Mouse (Mus musculus): ENCODE results near the gene Fcgr2b. TPM values are rescaled to one million over a fixed set of nuclear protein-coding genes. Genes with fewer than 3 reads are reported as not detected.
A peak's percentile ranks its signal among the peaks of the same experiment; 100 is the strongest.

Gene Fcgr2b
- polyA plus RNA-seq, 1 experiment from 2014 or later: 0.31 TPM

DNA sequence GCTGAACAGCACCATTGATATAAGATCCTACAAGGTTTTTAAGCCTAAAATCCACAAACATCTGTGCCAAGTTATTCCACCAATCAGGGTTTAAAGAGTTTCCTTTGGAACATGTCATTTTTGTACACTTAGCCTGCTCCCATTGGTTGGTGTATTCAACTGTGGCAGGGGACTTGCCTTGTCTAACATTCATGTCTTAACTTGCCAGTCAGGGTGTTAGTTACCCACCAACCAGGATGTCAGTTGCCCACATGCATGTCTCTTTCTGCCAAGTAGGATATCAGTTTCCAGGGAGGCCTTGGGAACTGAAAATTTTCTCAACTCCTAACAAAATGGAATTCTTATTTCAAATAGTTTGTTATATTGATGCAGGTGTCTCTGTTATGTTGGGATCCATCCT, 29.2 kb upstream of the Fcgr2b start:
- Histone ChIP-seq H3K4me1 (replicated peaks; ENCODE audit: control insufficient read depth, insufficient read depth, low read length) (no peaks in the 10 kb centered on the region), H3K9ac (ENCODE audit: low read length) (no peak overlapping the region), H3K9me3 (ENCODE audit: control insufficient read depth, low read length) (no peaks in the 10 kb centered on the region), H3K36me3 (ENCODE audit: control insufficient read depth, insufficient read depth, low read length) (no peaks in the 10 kb centered on the region), H3K27ac (ENCODE audit: low read depth, low read length) (no peak overlapping the region), H3K4me3 (ENCODE audit: low read depth, low read length) (no peak overlapping the region), H3K27me3 (ENCODE audit: control insufficient read depth, insufficient read depth, low read length) (no peaks in the 10 kb centered on the region), H3K4me2 (ENCODE audit: low read depth, low read length, severe bottlenecking) (no peak overlapping the region)
- no peak for ATAC-seq (replicated peaks; ENCODE audit: low FRiP score)
- no peak for DNase-seq (ENCODE audit: low spot score)

DNA sequence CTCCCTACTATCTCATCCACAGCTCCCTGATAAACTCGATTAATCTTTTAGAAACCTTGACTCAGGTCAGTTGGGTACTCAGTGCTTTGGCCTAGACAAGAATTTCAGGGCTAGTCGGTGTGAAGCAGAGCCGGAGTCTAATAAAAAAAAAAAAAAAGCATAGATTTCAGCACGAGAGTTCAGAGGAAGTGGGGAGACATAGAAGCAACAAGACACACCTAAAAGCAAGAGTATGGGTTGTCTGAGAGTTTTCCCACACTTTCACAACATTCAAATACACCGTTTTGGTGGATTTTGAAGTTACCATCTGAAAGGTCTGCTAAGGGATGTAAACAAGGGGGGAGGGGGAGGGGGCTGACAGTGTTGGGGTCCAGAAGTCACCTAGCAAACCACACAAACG, 28.7 kb upstream of the Fcgr2b start:
- Histone ChIP-seq H3K36me3 (ENCODE audit: control insufficient read depth, insufficient read depth, low read length) (no peaks in the 10 kb centered on the region), H3K4me3 (ENCODE audit: low read depth, low read length) (no peak overlapping the region), H3K27me3 (ENCODE audit: control insufficient read depth, insufficient read depth, low read length) (no peaks in the 10 kb centered on the region), H3K9ac (ENCODE audit: low read length) (no peak overlapping the region), H3K4me1 (replicated peaks; ENCODE audit: control insufficient read depth, insufficient read depth, low read length) (no peaks in the 10 kb centered on the region), H3K27ac (ENCODE audit: low read depth, low read length) (no peak overlapping the region), H3K9me3 (ENCODE audit: control insufficient read depth, low read length) (no peaks in the 10 kb centered on the region), H3K4me2 (ENCODE audit: low read depth, low read length, severe bottlenecking) (no peak overlapping the region)
- no peak for DNase-seq (ENCODE audit: low spot score)
- no peak for ATAC-seq (replicated peaks; ENCODE audit: low FRiP score)
- 75% methylated on average over 6 of the region's 6 CpGs for WGBS

GRCm38 (mm10) chr1:170999811-171000210, 23.5 kb upstream of the Fcgr2b start:
- H3K9me3 ChIP-seq (ENCODE audit: control insufficient read depth, low read length): no peaks in the 10 kb centered on the region

GRCm38 (mm10) chr1:170997756-170998655, 21.7 kb upstream of the Fcgr2b start:
- Histone ChIP-seq H3K9ac (ENCODE audit: low read length) (no peak overlapping the region), H3K27me3 (ENCODE audit: control insufficient read depth, insufficient read depth, low read length) (no peaks in the 10 kb centered on the region), H3K4me3 (ENCODE audit: low read depth, low read length) (no peak overlapping the region), H3K4me1 (replicated peaks; ENCODE audit: control insufficient read depth, insufficient read depth, low read length) (no peaks in the 10 kb centered on the region), H3K27ac (ENCODE audit: low read depth, low read length) (no peak overlapping the region), H3K9me3 (ENCODE audit: control insufficient read depth, low read length) (no peaks in the 10 kb centered on the region), H3K36me3 (ENCODE audit: control insufficient read depth, insufficient read depth, low read length) (no peaks in the 10 kb centered on the region), H3K4me2 (ENCODE audit: low read depth, low read length, severe bottlenecking) (peak overlapping the region; percentile 11; the same call in 1 of the 2 replicates)
- WGBS: 65% methylated on average over 21 of the region's 21 CpGs
- ATAC-seq (replicated peaks; ENCODE audit: low FRiP score) (no peak), DNase-seq (ENCODE audit: low spot score) (no peak)

More at GRCm38 (mm10) chr1:170999811-171000210, 23.5 kb upstream of the Fcgr2b start:
- Histone ChIP-seq H3K9ac (ENCODE audit: low read length) (no peak overlapping the region), H3K36me3 (ENCODE audit: control insufficient read depth, insufficient read depth, low read length) (no peaks in the 10 kb centered on the region), H3K4me3 (ENCODE audit: low read depth, low read length) (no peak overlapping the region), H3K4me2 (ENCODE audit: low read depth, low read length, severe bottlenecking) (no peak overlapping the region), H3K4me1 (replicated peaks; ENCODE audit: control insufficient read depth, insufficient read depth, low read length) (no peaks in the 10 kb centered on the region), H3K27ac (ENCODE audit: low read depth, low read length) (no peak overlapping the region), H3K27me3 (ENCODE audit: control insufficient read depth, insufficient read depth, low read length) (no peaks in the 10 kb centered on the region)
- DNase-seq (ENCODE audit: low spot score) (no peak), ATAC-seq (replicated peaks; ENCODE audit: low FRiP score) (no peak)

DNA sequence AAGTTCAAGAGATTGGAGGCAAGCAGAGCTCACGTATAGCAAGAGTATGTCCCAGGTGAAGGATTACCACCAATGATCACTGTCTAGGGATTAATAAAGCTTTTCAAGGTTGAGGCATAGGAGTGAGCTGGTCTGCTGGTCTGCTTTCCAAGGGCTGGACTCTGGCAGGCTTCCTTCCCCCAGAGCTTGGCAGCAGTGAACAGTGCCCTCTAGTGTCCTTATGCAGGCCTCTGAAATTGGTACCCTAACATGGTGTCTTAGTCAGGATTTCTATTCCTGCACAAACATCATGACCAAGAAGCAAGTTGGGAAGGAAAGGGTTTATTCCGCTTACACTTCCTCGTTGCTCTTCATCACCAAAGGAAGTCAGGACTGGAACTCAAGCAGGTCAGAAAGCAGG, 20.4 kb upstream of the Fcgr2b start:
- DNase-seq (ENCODE audit: low spot score): peak; percentile 70
- H3K36me3 ChIP-seq (ENCODE audit: control insufficient read depth, insufficient read depth, low read length): no peaks in the 10 kb centered on the region
- no peaks in the 10 kb centered on the region for H3K4me1 ChIP-seq (replicated peaks; ENCODE audit: control insufficient read depth, insufficient read depth, low read length)
- 58% methylated on average over 3 of the region's 3 CpGs for WGBS
- H3K4me3 ChIP-seq (ENCODE audit: low read depth, low read length): no peak overlapping the region
- no peak overlapping the region for H3K4me2 ChIP-seq (ENCODE audit: low read depth, low read length, severe bottlenecking)
- H3K9ac ChIP-seq (ENCODE audit: low read length): no peak overlapping the region
- H3K27ac ChIP-seq (ENCODE audit: low read depth, low read length): no peak overlapping the region
- H3K9me3 ChIP-seq (ENCODE audit: control insufficient read depth, low read length): no peaks in the 10 kb centered on the region
- ATAC-seq (replicated peaks; ENCODE audit: low FRiP score): no peak
- no peaks in the 10 kb centered on the region for H3K27me3 ChIP-seq (ENCODE audit: control insufficient read depth, insufficient read depth, low read length)

GRCm38 (mm10) chr1:170996034-170996433, 19.7 kb upstream of the Fcgr2b start:
- Histone ChIP-seq H3K27me3 (ENCODE audit: control insufficient read depth, insufficient read depth, low read length) (no peaks in the 10 kb centered on the region), H3K4me3 (ENCODE audit: low read depth, low read length) (no peak overlapping the region), H3K27ac (ENCODE audit: low read depth, low read length) (no peak overlapping the region), H3K36me3 (ENCODE audit: control insufficient read depth, insufficient read depth, low read length) (no peaks in the 10 kb centered on the region), H3K4me1 (replicated peaks; ENCODE audit: control insufficient read depth, insufficient read depth, low read length) (no peaks in the 10 kb centered on the region), H3K4me2 (ENCODE audit: low read depth, low read length, severe bottlenecking) (no peak overlapping the region), H3K9ac (ENCODE audit: low read length) (no peak overlapping the region), H3K9me3 (ENCODE audit: control insufficient read depth, low read length) (no peaks in the 10 kb centered on the region)
- DNase-seq (ENCODE audit: low spot score) (no peak), ATAC-seq (replicated peaks; ENCODE audit: low FRiP score) (no peak)
- WGBS: 73% methylated on average over 3 of the region's 3 CpGs

- H3K4me1 ChIP-seq (replicated peaks; ENCODE audit: control insufficient read depth, insufficient read depth, low read length): no peaks in the 10 kb centered on the region
- no peak overlapping the region for H3K4me2 ChIP-seq (ENCODE audit: low read depth, low read length, severe bottlenecking)
- WGBS: 62% methylated on average over 5 of the region's 5 CpGs
- H3K4me3 ChIP-seq (ENCODE audit: low read depth, low read length): no peak overlapping the region
- DNase-seq (ENCODE audit: low spot score): no peak
- H3K9ac ChIP-seq (ENCODE audit: low read length): no peak overlapping the region
- ATAC-seq (replicated peaks; ENCODE audit: low FRiP score): no peak
- H3K27ac ChIP-seq (ENCODE audit: low read depth, low read length): no peak overlapping the region
- H3K36me3 ChIP-seq (ENCODE audit: control insufficient read depth, insufficient read depth, low read length): no peaks in the 10 kb centered on the region
- no peaks in the 10 kb centered on the region for H3K9me3 ChIP-seq (ENCODE audit: control insufficient read depth, low read length)
- H3K27me3 ChIP-seq (ENCODE audit: control insufficient read depth, insufficient read depth, low read length): no peaks in the 10 kb centered on the region
Observed at GRCm38 (mm10) chr1:170992550-170992949, 16.2 kb upstream of the Fcgr2b start.

DNA sequence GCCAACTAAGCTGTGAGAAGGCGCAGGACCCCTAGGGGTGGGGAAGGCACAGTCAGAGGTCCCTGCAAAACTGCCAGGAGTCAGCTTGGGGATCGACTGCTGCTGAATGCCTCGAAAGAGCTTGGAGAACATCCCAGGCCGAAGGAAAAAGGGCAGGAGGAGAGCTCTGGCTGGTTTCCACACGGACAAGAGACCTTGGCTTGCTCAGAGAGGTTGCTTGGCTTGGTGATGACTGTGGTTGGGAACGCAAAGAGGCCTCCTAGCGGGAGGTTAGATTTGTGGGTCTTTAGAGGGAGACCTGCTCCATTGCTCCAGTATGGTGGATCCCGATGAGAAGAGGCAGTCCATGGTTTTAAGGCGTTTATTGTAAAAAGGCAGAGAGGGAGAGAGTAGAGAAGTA, 13.3 kb upstream of the Fcgr2b start:
- Histone ChIP-seq H3K27me3 (ENCODE audit: control insufficient read depth, insufficient read depth, low read length) (no peaks in the 10 kb centered on the region), H3K36me3 (ENCODE audit: control insufficient read depth, insufficient read depth, low read length) (no peaks in the 10 kb centered on the region), H3K27ac (ENCODE audit: low read depth, low read length) (no peak overlapping the region), H3K4me3 (ENCODE audit: low read depth, low read length) (no peak overlapping the region), H3K4me2 (ENCODE audit: low read depth, low read length, severe bottlenecking) (no peak overlapping the region), H3K9ac (ENCODE audit: low read length) (no peak overlapping the region), H3K4me1 (replicated peaks; ENCODE audit: control insufficient read depth, insufficient read depth, low read length) (no peaks in the 10 kb centered on the region), H3K9me3 (ENCODE audit: control insufficient read depth, low read length) (no peaks in the 10 kb centered on the region)
- WGBS: 73% methylated on average over 9 of the region's 9 CpGs
- DNase-seq (ENCODE audit: low spot score): no peak
- ATAC-seq (replicated peaks; ENCODE audit: low FRiP score): no peak

DNA sequence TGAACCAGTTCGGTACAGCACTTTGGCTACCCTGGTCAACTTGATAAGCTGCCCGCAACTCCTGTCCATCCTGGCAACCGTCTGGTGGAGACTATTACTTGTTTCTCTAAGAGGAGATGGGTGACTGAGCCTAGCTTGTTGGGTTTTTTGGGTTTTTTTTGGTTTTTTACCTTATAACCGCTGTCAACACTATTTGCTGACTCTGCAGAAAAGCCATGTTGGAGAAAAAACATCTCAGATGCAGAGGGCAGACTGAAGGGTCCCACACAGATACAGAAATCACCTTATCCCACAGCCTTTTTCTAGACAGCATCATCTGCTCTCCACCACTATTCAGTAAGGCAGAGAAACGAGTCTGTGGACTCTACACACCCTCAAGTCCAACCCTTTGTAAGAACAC, 9.5 kb upstream of the Fcgr2b start:
- H3K4me1 ChIP-seq (replicated peaks; ENCODE audit: control insufficient read depth, insufficient read depth, low read length): no peaks in the 10 kb centered on the region
- H3K9me3 ChIP-seq (ENCODE audit: control insufficient read depth, low read length): no peaks in the 10 kb centered on the region
- ATAC-seq (replicated peaks; ENCODE audit: low FRiP score): no peak
- no peaks in the 10 kb centered on the region for H3K27me3 ChIP-seq (ENCODE audit: control insufficient read depth, insufficient read depth, low read length)
- no peaks in the 10 kb centered on the region for H3K36me3 ChIP-seq (ENCODE audit: control insufficient read depth, insufficient read depth, low read length)
- 87% methylated on average over 5 of the region's 5 CpGs for WGBS
- no peak overlapping the region for H3K9ac ChIP-seq (ENCODE audit: low read length)
- no peak overlapping the region for H3K27ac ChIP-seq (ENCODE audit: low read depth, low read length)
- H3K4me3 ChIP-seq (ENCODE audit: low read depth, low read length): no peak overlapping the region
- DNase-seq (ENCODE audit: low spot score): peak; percentile 28
- no peak overlapping the region for H3K4me2 ChIP-seq (ENCODE audit: low read depth, low read length, severe bottlenecking)
